Mouse (Mus musculus) neutrophil, adult 5-6 weeks (primary cell): ENCODE results near the gene Ptger4. TPM values are rescaled to one million over a fixed set of nuclear protein-coding genes. Genes with fewer than 3 reads are reported as not detected.
"Not testable (repeated sequence)": the region's sequence is repeated elsewhere in the genome, so short reads cannot be mapped to it uniquely, and the experiment has no call there.

Experiments
- ATAC-seq: fragments of 151-379, 151-347 bp; 2 replicates; pipeline ENCODE4 v1.8.0; 2017; ENCODE audit warnings: mild to moderate bottlenecking, moderate TSS enrichment; ENCODE audit not compliant: insufficient number of reproducible peaks, poor library complexity, low FRiP score, severe bottlenecking; ENCODE audit errors: extremely low read depth
- total RNA-seq: library from RNA; stranded (forward); fragments of 200-1000 nt; gene quantifications from 2 replicates; pipeline ENCODE4 v1.2.3, GENCODE M21; 2017

The Ptger4 gene
- total RNA-seq, 1 experiment from 2014 or later: 9.0 TPM

- ATAC-seq: no peak
Measured at GRCm38 (mm10) chr15:5239901-5240300, 4.1 kb downstream of the Ptger4 start.

- ATAC-seq: no peak
Measured at GRCm38 (mm10) chr15:5239361-5239760, 4.6 kb downstream of the Ptger4 start.

- no peak for ATAC-seq
Measured at GRCm38 (mm10) chr15:5238553-5238952, 5.4 kb downstream of the Ptger4 start.

GRCm38 (mm10) chr15:5238073-5238472, 5.9 kb downstream of the Ptger4 start:
- ATAC-seq: no peak

- ATAC-seq: no peak
Measured at GRCm38 (mm10) chr15:5237012-5237660, 6.9 kb downstream of the Ptger4 start.

GRCm38 (mm10) chr15:5236538-5236937, 7.4 kb downstream of the Ptger4 start:
- ATAC-seq: peak; percentile 92

- ATAC-seq: no peak
Measured at GRCm38 (mm10) chr15:5235527-5235926, 8.5 kb downstream of the Ptger4 start.

GRCm38 (mm10) chr15:5234659-5235058, 9.3 kb downstream of the Ptger4 start:
- no peak for ATAC-seq

GRCm38 (mm10) chr15:5230746-5231145, 13.2 kb downstream of the Ptger4 start:
- not testable (repeated sequence) for ATAC-seq

GRCm38 (mm10) chr15:5220491-5220890, 23.5 kb downstream of the Ptger4 start:
- no peak for ATAC-seq

GRCm38 (mm10) chr15:5209116-5209515, 34.9 kb downstream of the Ptger4 start:
- ATAC-seq: no peak

- no peak for ATAC-seq
Measured at GRCm38 (mm10) chr15:5205222-5205621, 38.8 kb downstream of the Ptger4 start.

- no peak for ATAC-seq
Measured at GRCm38 (mm10) chr15:5196691-5197090, 47.3 kb downstream of the Ptger4 start.

GRCm38 (mm10) chr15:5195987-5196514, 47.9 kb downstream of the Ptger4 start:
- no peak for ATAC-seq

- no peak for ATAC-seq
Measured at GRCm38 (mm10) chr15:5194931-5195330, 49.1 kb downstream of the Ptger4 start.

GRCm38 (mm10) chr15:5194446-5194845, 49.5 kb downstream of the Ptger4 start:
- no peak for ATAC-seq

GRCm38 (mm10) chr15:5193833-5194232, 50.2 kb downstream of the Ptger4 start:
- ATAC-seq: peak; percentile 50; the same call in 1 of the 2 replicates

GRCm38 (mm10) chr15:5189504-5190093, 54.4 kb downstream of the Ptger4 start:
- ATAC-seq: no peak

- ATAC-seq: peak; percentile 87
Measured at GRCm38 (mm10) chr15:5188029-5188428, 56.0 kb downstream of the Ptger4 start.

- ATAC-seq: no peak
Measured at GRCm38 (mm10) chr15:5187116-5187515, 56.9 kb downstream of the Ptger4 start.
